Mouse (Mus musculus): Measurements from ENCODE around the gene Cdh13. TPM values are rescaled to one million over a fixed set of nuclear protein-coding genes. Genes with fewer than 3 reads are reported as not detected.

Cdh13 gene
- total and polyA plus RNA-seq, 3 experiments = 162 to 172 (median 163) TPM

GRCm38 (mm10) chr8:118851361-118851760 is 567.8 kb downstream of the Cdh13 start:
- no peak for DNase-seq
- intact Hi-C loops (cut with DNase I) = loop anchor here (5.0 to 10.0 kb wide), 5 partner anchors 149 to 564 kb away; no protein-coding TSS in a partner anchor
- WGBS = 89% methylated on average over 10 of the region's 10 CpGs
- H3K4me1 ChIP-seq (ENCODE audit: control insufficient read depth, insufficient read depth, low read length) = peaks cover 16% of the 10 kb centered on the region
- H3K4me3 ChIP-seq = no peak overlapping the region
- H3K79me2 ChIP-seq (replicated peaks; ENCODE audit: control insufficient read depth, insufficient read depth, low read length) = no peaks in the 10 kb centered on the region
- H3K27ac ChIP-seq = no peak overlapping the region
- no peak overlapping the region for H3K9ac ChIP-seq (ENCODE audit: low read depth, low read length)
- 0 out of 2 replicates have a peak, but pooled peaks cover 3% of the 10 kb centered on the region for H3K36me3 ChIP-seq (ENCODE audit: control insufficient read depth, insufficient read depth, low read length)
- H3K27me3 ChIP-seq (ENCODE audit: control insufficient read depth, insufficient read depth, low read length) = no peaks in the 10 kb centered on the region
- TF ChIP-seq EP300 (IDR thresholded peaks at IDR 0.05; ENCODE audit: insufficient read depth, low read depth, low read length) (no peak), POLR2A (IDR thresholded peaks at IDR 0.05; ENCODE audit: insufficient read depth, low read depth, low read length) (no peak), CTCF (IDR thresholded peaks at IDR 0.05) (no peak)

- no peaks in the 10 kb centered on the region for H3K27me3 ChIP-seq (ENCODE audit: control insufficient read depth, insufficient read depth, low read length)
- DNase-seq = peak in 1 of 2 experiments; percentile 62
- WGBS = 53% methylated on average over 12 of the region's 12 CpGs
- intact Hi-C loops (cut with DNase I) = loop anchor here (2.0 to 10.0 kb wide), 6 partner anchors 151 to 566 kb away; no protein-coding TSS in a partner anchor
- no peak overlapping the region for H3K4me3 ChIP-seq
- H3K4me1 ChIP-seq (ENCODE audit: control insufficient read depth, insufficient read depth, low read length) = peaks cover 16% of the 10 kb centered on the region
- TF ChIP-seq EP300 (IDR thresholded peaks at IDR 0.05; ENCODE audit: insufficient read depth, low read depth, low read length) (peak; percentile 70; the same call in 1 of the 2 replicates), CTCF (IDR thresholded peaks at IDR 0.05) (no peak), POLR2A (IDR thresholded peaks at IDR 0.05; ENCODE audit: insufficient read depth, low read depth, low read length) (0 out of 2 replicates have a peak, but pooled peaks have one; percentile 17)
- H3K9ac ChIP-seq (ENCODE audit: low read depth, low read length) = no peak overlapping the region
- peak overlapping the region; percentile 49; the same call in 1 of the 2 replicates for H3K27ac ChIP-seq
- H3K36me3 ChIP-seq (ENCODE audit: control insufficient read depth, insufficient read depth, low read length) = 0 out of 2 replicates have a peak, but pooled peaks cover 3% of the 10 kb centered on the region
- H3K79me2 ChIP-seq (replicated peaks; ENCODE audit: control insufficient read depth, insufficient read depth, low read length) = no peaks in the 10 kb centered on the region
These were observed 569.3 kb downstream of the Cdh13 start for GRCm38 (mm10) chr8:118852861-118853260.

- peak in 1 of 2 experiments; percentile 26 for DNase-seq
- Histone ChIP-seq H3K9ac (ENCODE audit: low read depth, low read length) (no peak overlapping the region), H3K79me2 (replicated peaks; ENCODE audit: control insufficient read depth, insufficient read depth, low read length) (no peaks in the 10 kb centered on the region), H3K4me3 (no peak overlapping the region; the same call in 1 of the 2 replicates), H3K27me3 (ENCODE audit: control insufficient read depth, insufficient read depth, low read length) (no peaks in the 10 kb centered on the region), H3K36me3 (ENCODE audit: control insufficient read depth, insufficient read depth, low read length) (0 out of 2 replicates have a peak, but pooled peaks cover 3% of the 10 kb centered on the region), H3K27ac (no peak overlapping the region; the same call in 1 of the 2 replicates), H3K4me1 (ENCODE audit: control insufficient read depth, insufficient read depth, low read length) (peaks cover 16% of the 10 kb centered on the region)
- intact Hi-C loops (cut with DNase I) = loop anchor here (5.0 to 10.0 kb wide), 5 partner anchors 152 to 567 kb away; no protein-coding TSS in a partner anchor
- TF ChIP-seq EP300 (IDR thresholded peaks at IDR 0.05; ENCODE audit: insufficient read depth, low read depth, low read length) (0 out of 2 replicates have a peak, but pooled peaks have one; percentile 30), POLR2A (IDR thresholded peaks at IDR 0.05; ENCODE audit: insufficient read depth, low read depth, low read length) (no peak)
- 40% methylated on average over 8 of the region's 8 CpGs for WGBS
These were observed 571.1 kb downstream of the Cdh13 start for GRCm38 (mm10) chr8:118854656-118855055.

- Histone ChIP-seq H3K79me2 (replicated peaks; ENCODE audit: control insufficient read depth, insufficient read depth, low read length) (no peaks in the 10 kb centered on the region), H3K9ac (ENCODE audit: low read depth, low read length) (no peak overlapping the region), H3K4me1 (ENCODE audit: control insufficient read depth, insufficient read depth, low read length) (no peaks in the 10 kb centered on the region), H3K36me3 (ENCODE audit: control insufficient read depth, insufficient read depth, low read length) (no peaks in the 10 kb centered on the region), H3K27me3 (ENCODE audit: control insufficient read depth, insufficient read depth, low read length) (no peaks in the 10 kb centered on the region), H3K4me3 (no peak overlapping the region), H3K27ac (no peak overlapping the region)
- intact Hi-C loops (cut with DNase I) = no loop called here
- TF ChIP-seq CTCF (IDR thresholded peaks at IDR 0.05) = no peak
- TF ChIP-seq POLR2A (IDR thresholded peaks at IDR 0.05; ENCODE audit: insufficient read depth, low read depth, low read length) = no peak
- no peak for TF ChIP-seq EP300 (IDR thresholded peaks at IDR 0.05; ENCODE audit: insufficient read depth, low read depth, low read length)
- 61% methylated on average over 6 of the region's 6 CpGs for WGBS
- no peak for DNase-seq
These were observed 582.8 kb downstream of the Cdh13 start for GRCm38 (mm10) chr8:118866332-118866731.

- no peaks in the 10 kb centered on the region for H3K27me3 ChIP-seq (ENCODE audit: control insufficient read depth, insufficient read depth, low read length)
- no peak overlapping the region for H3K4me3 ChIP-seq
- no peaks in the 10 kb centered on the region for H3K4me1 ChIP-seq (ENCODE audit: control insufficient read depth, insufficient read depth, low read length)
- TF ChIP-seq EP300 (IDR thresholded peaks at IDR 0.05; ENCODE audit: insufficient read depth, low read depth, low read length) (no peak), CTCF (IDR thresholded peaks at IDR 0.05) (no peak), POLR2A (IDR thresholded peaks at IDR 0.05; ENCODE audit: insufficient read depth, low read depth, low read length) (no peak)
- no peak overlapping the region for H3K9ac ChIP-seq (ENCODE audit: low read depth, low read length)
- no peak overlapping the region for H3K27ac ChIP-seq
- H3K36me3 ChIP-seq (ENCODE audit: control insufficient read depth, insufficient read depth, low read length) = no peaks in the 10 kb centered on the region
- DNase-seq = no peak
- 79% methylated on average over 8 of the region's 8 CpGs for WGBS
- H3K79me2 ChIP-seq (replicated peaks; ENCODE audit: control insufficient read depth, insufficient read depth, low read length) = no peaks in the 10 kb centered on the region
- intact Hi-C loops (cut with DNase I) = no loop called here
These were observed 587.2 kb downstream of the Cdh13 start for GRCm38 (mm10) chr8:118870711-118871110.

Measured in heart, adult 2 months (tissue).